Mouse (Mus musculus): ENCODE data around the gene Mrpl16.

GRCm38 (mm10) chr19:11814742-11815333 lies 44.6 kb downstream of the Mrpl16 start:
- TF ChIP-seq EP300 (IDR thresholded peaks at IDR 0.05; ENCODE audit: low read depth in 1 of 2, low read length in 2 of 2): no peak
- no peak for TF ChIP-seq CTCF (IDR thresholded peaks at IDR 0.05 in 2 of 3, conservative IDR thresholded peaks at IDR 0.05 in 1 of 3; ENCODE audit: control insufficient read depth in 1 of 3, insufficient read depth in 1 of 3, low read depth in 2 of 3, low read length in 3 of 3, poor library complexity in 1 of 3, severe bottlenecking in 1 of 3)
- no peak for TF ChIP-seq HCFC1 (IDR thresholded peaks at IDR 0.05; ENCODE audit: low read depth, low read length)
- TF ChIP-seq MXI1 (IDR thresholded peaks at IDR 0.05; ENCODE audit: low read depth, low read length): no peak
- no peak for TF ChIP-seq ELF1 (IDR thresholded peaks at IDR 0.05; ENCODE audit: low read depth, low read length)
- no peak for TF ChIP-seq MAFK (IDR thresholded peaks at IDR 0.05; ENCODE audit: borderline replicate concordance, low read depth, low read length)
- no peak for TF ChIP-seq MEF2A (IDR thresholded peaks at IDR 0.05; ENCODE audit: extremely low read depth, insufficient replicate concordance, low read depth, low read length, poor library complexity, severe bottlenecking)
